Mouse (Mus musculus): Measurements from ENCODE around the gene Taok1. TPM values are rescaled to one million over a fixed set of nuclear protein-coding genes. Genes with fewer than 3 reads are reported as not detected.
A peak's percentile ranks its signal among the peaks of the same experiment; 100 is the strongest.
"Not testable (repeated sequence)": the region's sequence is repeated elsewhere in the genome, so short reads cannot be mapped to it uniquely, and the experiment has no call there.

The Taok1 gene
- 22.0 and 26.6 TPM in 2 replicates for polyA plus RNA-seq (2012; rRNA removed)

GRCm38 (mm10) chr11:77607538-77608455 is at the start of gene Taok1:
Gene Taok1, minus strand, starts transcription at chr11:77607815.
- peak; percentile 99 for DNase-seq (ENCODE audit: low read depth)
- TF ChIP-seq CTCF (IDR thresholded peaks at IDR 0.05; ENCODE audit: borderline replicate concordance, extremely low read depth, insufficient read depth, insufficient read length) (no peak), POLR2A (IDR thresholded peaks at IDR 0.05; ENCODE audit: borderline replicate concordance, extremely low read depth, insufficient read depth, insufficient read length, poor library complexity, severe bottlenecking) (peak; percentile 81)

- not testable (repeated sequence) for DNase-seq (ENCODE audit: low read depth)
These were observed 46.0 kb upstream of the Taok1 start for GRCm38 (mm10) chr11:77653406-77654190.

- TF ChIP-seq CTCF (IDR thresholded peaks at IDR 0.05; ENCODE audit: borderline replicate concordance, extremely low read depth, insufficient read depth, insufficient read length) (no peak), POLR2A (IDR thresholded peaks at IDR 0.05; ENCODE audit: borderline replicate concordance, extremely low read depth, insufficient read depth, insufficient read length, poor library complexity, severe bottlenecking) (no peak)
- no peak for DNase-seq (ENCODE audit: low read depth)
These were observed 44.9 kb upstream of the Taok1 start for GRCm38 (mm10) chr11:77652484-77652883.

DNA sequence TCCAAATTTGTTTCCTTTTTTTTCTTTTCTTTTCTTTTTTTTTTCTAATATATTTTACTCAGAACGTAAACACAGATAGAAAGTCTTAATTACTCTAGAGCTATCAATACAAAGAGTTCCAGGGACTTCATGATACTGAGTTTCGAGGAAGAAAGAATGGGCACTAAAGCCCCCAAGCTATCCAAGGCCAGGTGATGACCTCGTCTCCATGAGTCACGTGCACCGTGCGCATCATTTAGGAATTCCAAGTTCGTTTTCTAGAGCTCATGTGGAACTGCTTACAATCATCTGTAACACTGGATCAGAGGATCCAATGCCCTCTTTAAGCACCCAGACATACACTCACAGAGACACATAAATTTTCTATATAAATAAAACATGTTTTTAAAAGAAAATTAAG is 41.3 kb upstream of the Taok1 start:
- TF ChIP-seq POLR2A (IDR thresholded peaks at IDR 0.05; ENCODE audit: borderline replicate concordance, extremely low read depth, insufficient read depth, insufficient read length, poor library complexity, severe bottlenecking): no peak
- TF ChIP-seq CTCF (IDR thresholded peaks at IDR 0.05; ENCODE audit: borderline replicate concordance, extremely low read depth, insufficient read depth, insufficient read length): no peak
- no peak for DNase-seq (ENCODE audit: low read depth)

DNA sequence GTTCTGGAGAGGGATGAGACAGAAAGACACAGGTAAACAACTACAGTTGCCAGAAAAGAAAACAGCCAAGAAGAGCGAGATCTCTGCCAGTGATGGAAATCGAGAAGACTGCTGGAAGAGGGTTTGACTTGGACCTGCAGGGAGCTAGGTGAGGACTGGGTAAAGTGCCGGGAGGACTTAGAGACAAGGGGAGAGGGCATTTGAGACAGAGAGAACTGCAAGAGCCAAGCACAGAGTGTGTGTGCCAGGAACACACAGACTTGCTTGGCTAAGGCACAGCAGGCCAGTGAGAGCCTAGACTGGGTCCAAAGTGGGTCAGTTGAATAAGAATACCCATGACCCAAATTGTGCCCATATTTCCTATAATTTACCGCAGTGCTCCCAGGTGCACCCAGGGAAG is 37.9 kb upstream of the Taok1 start:
- no peak for DNase-seq (ENCODE audit: low read depth)
- TF ChIP-seq POLR2A (IDR thresholded peaks at IDR 0.05; ENCODE audit: borderline replicate concordance, extremely low read depth, insufficient read depth, insufficient read length, poor library complexity, severe bottlenecking) (no peak), CTCF (IDR thresholded peaks at IDR 0.05; ENCODE audit: borderline replicate concordance, extremely low read depth, insufficient read depth, insufficient read length) (no peak)

DNA sequence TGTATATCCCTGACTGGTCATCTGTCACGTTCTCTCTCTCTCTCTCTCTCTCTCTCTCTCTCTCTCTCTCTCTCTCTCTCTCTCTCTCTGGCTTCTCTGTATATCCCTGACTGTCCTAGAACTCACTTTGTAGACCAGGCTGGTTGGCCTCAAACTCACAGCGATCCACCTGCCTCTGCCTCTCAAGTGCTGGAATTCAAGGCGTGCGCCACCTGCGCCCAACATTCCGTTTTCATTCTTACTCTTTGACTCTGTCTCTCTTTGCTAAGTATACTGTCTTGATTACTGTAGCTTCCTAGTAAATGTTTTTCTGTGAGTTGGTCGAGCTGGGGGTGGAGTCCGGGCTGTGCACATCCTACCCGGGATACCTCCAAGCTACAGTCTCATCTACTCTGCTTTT is 33.8 kb upstream of the Taok1 start:
- TF ChIP-seq CTCF (IDR thresholded peaks at IDR 0.05; ENCODE audit: borderline replicate concordance, extremely low read depth, insufficient read depth, insufficient read length): no peak
- no peak for TF ChIP-seq POLR2A (IDR thresholded peaks at IDR 0.05; ENCODE audit: borderline replicate concordance, extremely low read depth, insufficient read depth, insufficient read length, poor library complexity, severe bottlenecking)
- no peak for DNase-seq (ENCODE audit: low read depth)

DNA sequence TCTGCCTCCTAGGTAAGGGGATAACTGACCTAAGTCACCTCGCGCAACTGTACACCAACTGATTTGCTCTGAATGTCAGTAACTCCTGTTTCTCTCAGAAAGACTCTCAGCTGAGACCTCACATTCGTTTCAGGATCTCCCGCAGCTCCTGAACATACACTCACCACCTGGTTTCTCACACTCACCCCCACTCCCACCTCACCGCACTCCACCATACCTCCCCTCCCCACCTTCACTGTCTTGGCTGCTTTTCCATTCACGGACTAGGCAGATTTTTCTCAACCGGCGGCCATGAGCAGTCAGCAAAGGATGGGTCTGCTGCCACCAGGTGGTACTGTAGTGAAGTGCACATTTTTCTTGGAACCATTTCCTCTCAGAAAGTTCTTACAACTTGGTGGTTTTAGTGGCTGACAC is 22.6 kb upstream of the Taok1 start:
- DNase-seq (ENCODE audit: low read depth): peak; percentile 88
- TF ChIP-seq CTCF (IDR thresholded peaks at IDR 0.05; ENCODE audit: borderline replicate concordance, extremely low read depth, insufficient read depth, insufficient read length) (peak; percentile 84), POLR2A (IDR thresholded peaks at IDR 0.05; ENCODE audit: borderline replicate concordance, extremely low read depth, insufficient read depth, insufficient read length, poor library complexity, severe bottlenecking) (no peak)

- DNase-seq (ENCODE audit: low read depth): peak; percentile 77
- TF ChIP-seq CTCF (IDR thresholded peaks at IDR 0.05; ENCODE audit: borderline replicate concordance, extremely low read depth, insufficient read depth, insufficient read length) (peak; percentile 40; the same call in 1 of the 2 replicates), POLR2A (IDR thresholded peaks at IDR 0.05; ENCODE audit: borderline replicate concordance, extremely low read depth, insufficient read depth, insufficient read length, poor library complexity, severe bottlenecking) (no peak)
These were observed 21.9 kb upstream of the Taok1 start for GRCm38 (mm10) chr11:77629476-77629875.

DNA sequence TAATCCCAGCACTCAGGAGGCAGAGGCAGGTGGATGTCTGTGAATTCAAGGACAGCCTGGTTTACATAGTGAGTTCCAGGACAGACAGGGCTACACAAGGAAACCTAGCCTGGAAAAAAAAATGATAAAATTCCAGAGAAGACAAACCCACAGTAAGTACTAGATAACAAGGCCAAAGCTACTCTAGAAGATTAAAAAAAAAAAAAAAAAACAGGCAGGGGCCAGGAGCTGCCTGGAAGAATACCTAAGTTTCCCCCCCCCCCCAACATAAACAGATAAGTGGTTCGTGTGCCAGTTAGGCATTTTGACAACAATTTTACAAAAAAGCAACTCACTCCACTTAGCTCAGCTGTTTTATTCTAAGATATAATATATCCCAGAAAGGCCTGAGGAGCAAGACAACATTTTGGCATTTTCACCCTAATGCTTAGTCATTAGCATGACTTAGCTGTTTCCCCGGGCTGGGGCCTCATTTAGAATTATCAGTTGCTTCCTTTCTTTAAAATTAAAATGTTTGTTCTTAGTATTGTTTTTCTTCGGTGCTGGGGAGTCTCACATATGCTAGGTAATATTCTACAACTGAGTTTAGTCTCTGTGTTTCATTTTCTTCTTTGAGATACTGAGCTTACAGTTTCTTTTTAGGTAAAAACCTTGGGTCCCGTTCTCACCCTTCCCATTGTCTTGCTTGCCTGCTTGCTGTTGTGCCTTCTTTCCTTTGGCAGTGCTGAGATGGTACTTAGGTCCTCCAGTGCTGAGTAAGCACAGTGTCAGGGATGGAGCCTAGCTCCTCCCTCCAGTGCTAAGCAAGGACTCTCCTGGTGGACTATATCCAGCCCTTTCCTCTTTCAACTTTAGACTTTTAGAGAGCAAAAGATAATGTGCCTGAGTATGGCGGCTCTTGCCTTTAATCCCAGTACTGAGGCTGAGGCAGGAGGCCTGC is 19.3 kb upstream of the Taok1 start:
- DNase-seq (ENCODE audit: low read depth): no peak
- TF ChIP-seq POLR2A (IDR thresholded peaks at IDR 0.05; ENCODE audit: borderline replicate concordance, extremely low read depth, insufficient read depth, insufficient read length, poor library complexity, severe bottlenecking) (no peak), CTCF (IDR thresholded peaks at IDR 0.05; ENCODE audit: borderline replicate concordance, extremely low read depth, insufficient read depth, insufficient read length) (no peak)

DNA sequence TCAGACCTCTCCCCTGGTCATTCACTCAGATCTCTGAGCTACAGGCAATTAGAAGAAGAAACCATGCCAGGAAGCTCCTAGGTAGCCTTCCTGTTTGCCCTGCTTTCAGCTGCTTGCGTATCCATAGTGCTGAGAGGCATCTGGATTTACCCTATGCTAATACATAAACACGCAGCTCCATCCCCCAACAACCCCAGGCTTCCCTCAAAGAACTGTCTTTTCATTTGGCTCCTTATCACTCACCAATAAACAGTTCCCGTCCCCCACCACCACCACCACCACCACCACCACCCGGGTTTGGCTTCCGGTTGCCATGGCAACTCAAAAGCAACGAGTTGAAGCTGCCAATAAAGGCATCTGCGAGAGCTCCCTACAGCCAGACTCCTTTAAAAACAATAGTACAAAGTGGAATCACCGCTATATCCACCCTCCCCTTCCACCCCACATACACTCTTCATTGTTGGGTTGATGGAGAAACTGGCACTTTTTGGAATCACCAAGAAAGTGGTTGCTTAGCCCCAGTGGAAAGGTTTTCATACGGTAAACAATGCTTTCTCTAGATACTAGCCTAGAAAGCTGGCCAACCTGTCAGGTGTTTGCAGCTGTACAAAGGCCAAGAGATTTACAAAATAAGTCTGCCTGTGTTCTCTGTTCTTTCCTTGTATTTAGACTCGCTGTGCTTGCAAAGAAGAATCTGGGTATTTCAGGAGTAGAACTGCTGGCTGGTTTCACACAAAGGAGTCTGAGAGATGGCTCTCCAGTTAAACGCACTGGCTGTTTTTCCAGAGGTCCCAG is 17.6 kb upstream of the Taok1 start:
- TF ChIP-seq POLR2A (IDR thresholded peaks at IDR 0.05; ENCODE audit: borderline replicate concordance, extremely low read depth, insufficient read depth, insufficient read length, poor library complexity, severe bottlenecking): no peak
- TF ChIP-seq CTCF (IDR thresholded peaks at IDR 0.05; ENCODE audit: borderline replicate concordance, extremely low read depth, insufficient read depth, insufficient read length): no peak
- peak; percentile 92 for DNase-seq (ENCODE audit: low read depth)

Data from brain, embryonic 14.5 days (tissue).